Mouse (Mus musculus) cerebellum, adult 11 months (tissue): ENCODE measurements around the gene Tapbp.

Source experiments
- DNase-seq: peaks from one replicate; pipeline ENCODE4 v3.0.0; 2022

Gene Tapbp

GRCm38 (mm10) chr17:33972691-33973090 lies 57.0 kb downstream of the Tapbp start:
- no peak for DNase-seq

- no peak for DNase-seq
Observed at GRCm38 (mm10) chr17:33973572-33973971, 57.9 kb downstream of the Tapbp start.

DNA sequence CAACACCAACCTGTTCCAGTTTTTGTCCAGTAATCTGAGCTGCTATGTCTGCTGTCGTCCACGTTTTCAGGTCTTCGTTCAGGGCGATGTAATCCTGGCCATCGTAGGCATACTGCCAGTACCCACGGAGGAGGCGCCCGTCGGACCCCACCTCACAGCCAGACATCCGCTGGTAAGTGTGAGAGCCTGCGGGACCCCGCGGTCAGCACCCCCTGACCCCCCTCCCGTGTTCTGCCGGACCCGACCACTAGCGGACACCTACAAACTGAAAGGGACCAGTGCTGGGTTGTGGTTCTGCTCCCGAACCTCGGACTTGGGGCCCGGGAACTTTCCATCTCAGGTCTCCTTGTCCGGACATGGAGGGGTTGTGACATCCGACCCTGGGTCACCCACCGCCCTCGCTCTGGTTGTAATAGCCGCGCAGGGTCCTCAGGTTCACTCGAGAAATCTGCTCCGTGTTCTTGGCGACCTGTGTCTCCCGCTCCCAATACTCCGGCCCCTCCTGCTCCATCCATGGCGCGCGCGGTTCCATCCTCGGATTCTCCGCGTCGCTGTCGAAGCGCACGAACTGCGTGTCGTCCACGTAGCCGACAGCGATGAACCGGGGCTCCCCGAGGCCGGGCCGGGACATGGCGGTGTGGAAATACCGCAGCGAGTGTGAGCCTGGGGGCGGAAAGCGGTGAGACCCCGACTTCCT lies 62.3 kb downstream of the Tapbp start:
- no peak for DNase-seq

DNA sequence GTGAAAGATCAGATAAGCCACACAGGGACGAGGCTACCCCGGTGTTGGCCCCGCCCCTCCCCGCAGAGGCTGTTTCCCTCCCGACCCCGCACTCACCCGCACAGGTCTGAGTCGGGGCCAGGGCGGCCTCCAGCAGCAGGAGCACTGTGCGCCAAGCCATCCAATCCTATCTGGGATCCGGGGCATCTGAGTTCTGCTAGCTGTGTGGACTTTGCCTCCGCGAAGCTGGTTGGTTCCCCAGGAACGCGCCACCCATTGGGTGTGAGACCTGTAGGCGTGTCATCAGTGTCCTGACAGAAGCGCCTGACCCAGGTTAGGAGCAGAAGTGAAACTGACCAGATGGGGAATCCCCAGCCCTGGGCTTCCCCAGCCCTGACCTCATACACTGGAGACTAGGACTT lies 62.9 kb downstream of the Tapbp start:
- peak; percentile 75 for DNase-seq
